Mouse (Mus musculus): Measurements from ENCODE around the gene Srgap3. TPM values are rescaled to one million over a fixed set of nuclear protein-coding genes. Genes with fewer than 3 reads are reported as not detected.

Srgap3 gene
- polyA plus RNA-seq (2017; shearing (Covaris generic)) = under 1 TPM; 0.29 to 0.31 TPM

- ATAC-seq = peak; percentile 14
Observed at GRCm38 (mm10) chr6:112946895-112947436, at the start of gene Srgap3. TSS of gene Srgap3 (minus strand) at chr6:112947266.

- no peak for ATAC-seq
Observed at GRCm38 (mm10) chr6:112995708-112996107, 48.6 kb upstream of the Srgap3 start.

- no peak for ATAC-seq
Observed at GRCm38 (mm10) chr6:112990119-112990518, 43.1 kb upstream of the Srgap3 start.

- no peak for ATAC-seq
Observed at GRCm38 (mm10) chr6:112985362-112986314, 38.6 kb upstream of the Srgap3 start.

- ATAC-seq = no peak
Observed at GRCm38 (mm10) chr6:112982241-112982640, 35.2 kb upstream of the Srgap3 start.

- no peak for ATAC-seq
Observed at GRCm38 (mm10) chr6:112978947-112979346, 31.9 kb upstream of the Srgap3 start.

- ATAC-seq = no peak
Observed at GRCm38 (mm10) chr6:112977246-112977645, 30.2 kb upstream of the Srgap3 start.

- ATAC-seq = no peak
Observed at GRCm38 (mm10) chr6:112976541-112976940, 29.5 kb upstream of the Srgap3 start.

- ATAC-seq = no peak
Observed at GRCm38 (mm10) chr6:112976136-112976535, 29.1 kb upstream of the Srgap3 start.

- no peak for ATAC-seq
Observed at GRCm38 (mm10) chr6:112973786-112974720, 27.0 kb upstream of the Srgap3 start.

- no peak for ATAC-seq
Observed at GRCm38 (mm10) chr6:112972858-112973631, 26.0 kb upstream of the Srgap3 start.

GRCm38 (mm10) chr6:112972127-112972526 is 25.1 kb upstream of the Srgap3 start:
- no peak for ATAC-seq

GRCm38 (mm10) chr6:112971116-112971768 is 24.2 kb upstream of the Srgap3 start:
- ATAC-seq = no peak

- no peak for ATAC-seq
Observed at GRCm38 (mm10) chr6:112967359-112967758, 20.3 kb upstream of the Srgap3 start.

- ATAC-seq = no peak
Observed at GRCm38 (mm10) chr6:112958360-112958759, 11.3 kb upstream of the Srgap3 start.

GRCm38 (mm10) chr6:112957583-112958280 is 10.7 kb upstream of the Srgap3 start:
- ATAC-seq = no peak

- no peak for ATAC-seq
Observed at GRCm38 (mm10) chr6:112955773-112956172, 8.7 kb upstream of the Srgap3 start.

GRCm38 (mm10) chr6:112953905-112954304 is 6.8 kb upstream of the Srgap3 start:
- no peak for ATAC-seq

- no peak for ATAC-seq
Observed at GRCm38 (mm10) chr6:112951254-112951653, 4.2 kb upstream of the Srgap3 start.

GRCm38 (mm10) chr6:112950205-112951110 is 3.4 kb upstream of the Srgap3 start:
- no peak for ATAC-seq
